Mouse (Mus musculus): ENCODE results near the gene Abcd2.

Abcd2 gene

GRCm38 (mm10) chr15:91161153-91161552 lies 30.4 kb downstream of the Abcd2 start:
- DNase-seq, result no peak

DNA sequence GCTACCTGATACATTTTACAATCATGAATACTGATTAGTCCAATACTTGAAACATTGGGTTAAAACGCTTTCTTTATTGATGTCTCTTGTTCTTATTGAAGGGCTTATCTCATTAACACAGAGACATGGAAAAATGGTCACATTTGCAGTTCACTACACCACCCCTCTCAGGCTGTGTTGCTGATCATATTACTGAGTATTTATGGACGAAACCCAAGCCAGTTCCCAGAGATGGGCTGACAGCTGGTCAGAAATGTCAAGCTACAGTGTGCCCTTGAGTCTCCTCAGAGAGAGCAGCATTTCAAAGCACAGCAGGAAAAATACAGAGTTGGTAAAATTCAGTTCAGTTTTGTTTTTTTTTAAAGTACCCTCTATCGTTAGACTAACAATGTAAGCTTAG lies 38.3 kb downstream of the Abcd2 start:
- DNase-seq, result no peak

- DNase-seq, result peak; percentile 25
Observed at GRCm38 (mm10) chr15:91152592-91152991, 39.0 kb downstream of the Abcd2 start.

DNA sequence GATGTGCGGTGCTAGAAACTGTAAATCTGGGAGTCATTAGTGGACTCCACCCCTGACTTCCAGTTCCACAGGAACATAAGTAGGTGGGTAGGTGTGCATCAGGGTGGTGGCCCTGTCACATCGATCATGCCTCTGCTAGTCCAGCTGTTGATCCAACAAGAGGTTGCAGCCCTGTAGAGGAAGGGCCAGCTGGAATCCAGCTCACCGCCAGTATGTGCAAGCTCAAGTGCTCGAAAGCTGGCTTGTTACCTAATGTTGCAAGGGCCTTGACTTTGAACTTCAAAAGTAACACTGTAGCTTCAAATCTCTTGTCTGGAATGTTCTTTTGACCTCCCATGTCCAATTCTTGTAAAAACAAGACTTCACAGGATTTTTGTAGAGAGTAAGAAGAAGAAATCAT lies 67.0 kb downstream of the Abcd2 start:
- no peak for DNase-seq

DNA sequence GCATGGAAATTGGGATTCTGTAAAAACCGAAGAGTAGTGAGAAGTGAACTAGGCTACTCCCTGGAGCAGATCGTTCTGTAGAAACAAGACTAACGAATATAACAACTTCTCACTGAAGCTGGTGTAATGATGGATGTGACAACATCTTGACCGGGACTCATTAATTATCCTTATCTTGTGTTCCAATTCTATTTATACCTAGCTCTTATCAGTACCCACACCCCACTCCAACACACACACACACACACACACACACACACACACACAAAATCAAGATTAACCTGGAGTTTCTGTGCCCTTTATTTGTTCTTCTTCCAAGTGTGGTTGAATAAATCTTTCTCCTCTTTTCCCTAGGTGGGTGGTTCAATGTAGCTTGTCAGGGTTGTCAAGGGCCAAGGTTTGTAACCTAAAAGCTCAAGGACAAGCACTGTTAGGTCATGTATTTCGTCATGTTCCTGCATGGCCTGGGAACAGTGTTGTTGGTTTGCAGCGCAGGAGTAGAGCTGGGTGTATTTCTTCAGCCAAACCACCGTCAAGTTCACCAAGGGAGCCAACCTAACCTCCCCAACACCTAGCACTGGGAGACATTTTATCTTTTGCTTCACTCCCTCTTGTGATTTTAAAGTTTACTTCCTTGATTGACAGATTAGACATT lies 78.9 kb downstream of the Abcd2 start:
- DNase-seq, result no peak

DNA sequence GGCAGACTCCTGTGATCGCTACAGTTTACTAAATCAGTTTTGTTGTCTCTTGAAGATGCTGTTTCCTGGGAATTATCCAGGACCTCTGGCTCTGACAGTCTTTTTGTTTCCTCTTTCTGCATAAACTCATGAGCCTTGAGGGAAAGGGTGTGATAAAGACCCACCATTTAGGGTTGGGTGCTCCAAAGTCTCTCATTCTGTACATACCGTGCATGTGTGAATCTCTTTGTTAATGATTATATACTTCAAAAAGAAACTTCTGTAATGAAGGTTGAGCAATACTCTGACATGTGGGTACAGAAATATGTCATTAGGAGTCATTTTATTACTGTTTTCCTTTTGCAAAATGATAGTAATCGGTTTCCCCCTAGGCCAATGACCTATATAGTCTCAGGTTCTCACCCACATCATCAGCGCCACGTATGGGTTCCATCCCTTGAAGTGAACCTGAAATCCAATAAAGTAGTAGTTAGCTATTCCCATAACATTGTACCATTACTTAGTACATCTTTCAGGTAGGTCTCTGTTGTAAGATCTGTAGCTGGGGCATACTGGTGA lies 83.4 kb downstream of the Abcd2 start:
- DNase-seq, result no peak

DNA sequence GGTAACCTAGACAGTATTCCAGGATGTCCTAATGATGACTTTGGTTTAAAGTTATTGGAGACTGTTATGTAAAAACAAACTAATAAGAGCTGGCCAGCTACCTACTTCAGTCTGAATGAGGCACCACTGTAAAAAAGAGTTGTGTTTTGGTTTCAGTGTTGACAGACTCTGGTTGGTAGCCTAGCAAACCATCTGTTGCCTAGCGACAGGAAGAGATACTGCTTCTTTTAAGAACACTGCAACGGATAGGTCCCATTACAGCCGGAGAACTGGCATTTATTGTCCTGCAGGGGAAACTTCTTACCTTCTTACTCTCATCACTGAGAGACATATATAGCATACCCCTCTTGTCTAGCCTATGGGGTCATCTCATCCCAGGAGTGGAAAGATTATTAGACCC lies 86.7 kb downstream of the Abcd2 start:
- peak; percentile 2 for DNase-seq

DNA sequence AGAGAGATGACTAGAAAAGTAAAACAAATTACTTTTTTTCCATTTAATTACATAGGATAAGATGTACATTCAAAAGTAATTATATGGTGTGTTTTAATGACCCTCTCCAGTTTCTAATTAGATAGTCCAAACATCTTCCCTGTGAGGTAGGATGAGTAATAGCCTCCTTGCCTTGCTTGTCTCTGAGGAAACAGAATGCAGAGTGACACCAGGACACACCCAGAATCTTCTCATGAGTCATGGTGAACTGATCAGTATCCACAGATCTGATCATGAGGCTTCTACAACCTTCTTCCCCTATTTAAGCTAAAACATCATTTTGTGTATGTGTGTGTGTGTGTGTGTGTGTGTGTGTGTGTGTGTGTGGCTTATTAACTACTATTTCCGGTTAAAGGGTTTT lies 87.3 kb downstream of the Abcd2 start:
- no peak for DNase-seq

GRCm38 (mm10) chr15:91103814-91104213 lies 87.8 kb downstream of the Abcd2 start:
- no peak for DNase-seq

DNA sequence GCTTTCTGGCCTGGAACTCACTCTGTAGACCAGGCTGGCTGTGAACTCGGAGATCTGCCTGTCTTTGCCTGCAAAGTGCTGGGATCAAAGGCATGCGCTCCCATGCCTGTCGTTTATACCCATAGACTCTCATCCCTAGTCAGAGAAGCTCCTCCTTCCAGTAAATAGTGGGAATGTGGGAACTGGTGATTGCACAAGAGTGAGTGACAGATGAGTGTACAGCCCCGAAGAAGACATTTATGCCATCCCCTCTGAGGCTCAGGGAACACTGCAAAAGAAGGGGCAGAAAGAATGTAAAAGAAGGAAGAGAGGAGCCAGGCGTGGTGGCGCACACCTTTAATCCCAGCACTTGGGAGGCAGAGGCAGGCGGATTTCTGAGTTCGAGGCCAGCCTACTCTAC lies 88.3 kb downstream of the Abcd2 start:
- DNase-seq, result no peak

DNA sequence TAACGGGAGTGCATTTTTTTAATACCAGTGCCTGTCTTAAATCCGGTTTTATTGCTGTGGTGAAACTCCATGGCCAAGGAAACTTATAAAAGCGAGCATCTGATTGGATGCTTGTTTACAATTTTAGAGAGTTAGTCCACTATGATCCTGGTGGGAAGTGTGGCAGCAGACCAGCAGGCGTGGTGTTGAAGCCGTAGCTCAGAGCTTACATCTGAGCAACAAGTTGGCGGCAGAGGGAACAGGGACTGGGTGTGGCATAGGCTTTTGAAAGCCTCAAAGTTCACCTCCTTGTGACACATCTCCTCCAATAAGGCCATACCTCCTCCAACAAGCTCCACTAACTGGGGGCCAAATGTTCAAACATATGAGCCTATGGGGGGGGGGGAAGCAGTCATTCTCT lies 95.0 kb downstream of the Abcd2 start:
- DNase-seq, result no peak

Measured in right cerebral cortex, adult 18-20 months (tissue).